Mouse (Mus musculus) brain, adult 2 months (tissue): Measurements from ENCODE around the gene Sephs2.
A peak's percentile ranks its signal among the peaks of the same experiment; 100 is the strongest.

Source experiments
- DNase-seq: peaks from one replicate; pipeline ENCODE4 v3.0.0; 2011; ENCODE audit warnings: low read depth, low spot score

Gene Sephs2

GRCm38 (mm10) chr7:127273925-127274789 lies at the start of gene Sephs2:
Gene Sephs2 (minus strand): TSS chr7:127274055.
- peak; percentile 99 for DNase-seq

- peak; percentile 9 for DNase-seq
Measured at GRCm38 (mm10) chr7:127322085-127322484, 48.2 kb upstream of the Sephs2 start.

DNA sequence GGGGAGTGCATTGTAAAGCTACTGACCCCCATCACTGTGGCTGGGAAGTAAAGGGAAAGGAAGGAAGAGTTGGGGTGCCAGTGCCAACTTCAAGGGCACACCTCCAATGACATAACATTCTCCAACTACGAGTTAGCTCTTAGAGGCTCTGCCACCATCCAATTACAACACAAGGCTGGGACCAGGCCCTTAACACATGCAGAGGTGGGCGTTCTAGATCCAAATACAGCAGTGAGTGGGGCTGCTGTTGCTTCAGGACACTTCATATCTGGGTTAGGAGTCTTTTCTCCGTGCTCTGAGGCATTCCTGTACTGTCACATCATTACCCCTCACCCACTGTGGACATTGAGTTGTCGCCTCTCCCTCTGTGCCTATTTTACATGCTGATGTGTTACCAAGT lies 47.3 kb upstream of the Sephs2 start:
- DNase-seq: peak; percentile 12

DNA sequence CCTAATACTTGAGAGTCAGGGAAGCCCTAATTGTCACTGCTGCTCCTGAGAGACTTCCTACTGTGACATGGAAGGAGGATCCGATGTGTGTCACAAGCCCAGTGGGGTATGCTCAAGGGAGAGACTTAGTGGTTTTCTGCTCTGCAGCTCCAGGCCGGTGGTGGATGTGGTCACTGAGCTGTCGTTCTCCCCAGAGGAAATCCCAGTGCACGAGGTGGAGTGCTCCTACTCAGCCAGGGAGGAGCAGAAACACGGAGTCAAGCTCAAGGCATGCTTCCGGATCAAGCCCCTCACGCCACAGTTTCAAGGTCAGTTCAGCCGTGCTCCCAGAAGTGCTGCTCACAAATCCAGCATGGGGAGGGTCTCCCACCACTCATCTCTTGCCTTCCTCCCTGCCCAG lies 40.1 kb upstream of the Sephs2 start:
- DNase-seq: no peak

DNA sequence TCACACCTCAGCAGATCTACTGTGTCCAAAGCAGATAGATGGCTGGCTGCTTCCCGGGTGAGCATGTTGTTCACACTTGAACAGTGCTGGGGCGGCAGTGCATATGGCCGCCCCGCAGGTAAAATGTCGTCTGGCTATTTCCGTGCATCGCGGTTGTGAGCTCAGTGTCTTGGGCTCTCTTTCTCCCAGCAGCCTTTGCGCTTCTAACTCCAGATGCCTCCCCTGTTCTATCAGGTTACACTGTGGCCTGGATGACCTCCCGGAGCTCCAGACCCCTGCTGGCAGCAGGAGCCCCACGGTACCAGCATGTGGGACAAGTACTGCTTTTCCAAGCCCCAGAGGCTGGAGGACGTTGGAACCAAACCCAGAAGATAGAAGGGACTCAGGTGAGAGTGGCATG lies 36.1 kb upstream of the Sephs2 start:
- peak; percentile 12 for DNase-seq

- peak; percentile 76 for DNase-seq
Measured at GRCm38 (mm10) chr7:127308887-127309286, 35.0 kb upstream of the Sephs2 start.

GRCm38 (mm10) chr7:127308431-127308830 lies 34.6 kb upstream of the Sephs2 start:
- DNase-seq: no peak

DNA sequence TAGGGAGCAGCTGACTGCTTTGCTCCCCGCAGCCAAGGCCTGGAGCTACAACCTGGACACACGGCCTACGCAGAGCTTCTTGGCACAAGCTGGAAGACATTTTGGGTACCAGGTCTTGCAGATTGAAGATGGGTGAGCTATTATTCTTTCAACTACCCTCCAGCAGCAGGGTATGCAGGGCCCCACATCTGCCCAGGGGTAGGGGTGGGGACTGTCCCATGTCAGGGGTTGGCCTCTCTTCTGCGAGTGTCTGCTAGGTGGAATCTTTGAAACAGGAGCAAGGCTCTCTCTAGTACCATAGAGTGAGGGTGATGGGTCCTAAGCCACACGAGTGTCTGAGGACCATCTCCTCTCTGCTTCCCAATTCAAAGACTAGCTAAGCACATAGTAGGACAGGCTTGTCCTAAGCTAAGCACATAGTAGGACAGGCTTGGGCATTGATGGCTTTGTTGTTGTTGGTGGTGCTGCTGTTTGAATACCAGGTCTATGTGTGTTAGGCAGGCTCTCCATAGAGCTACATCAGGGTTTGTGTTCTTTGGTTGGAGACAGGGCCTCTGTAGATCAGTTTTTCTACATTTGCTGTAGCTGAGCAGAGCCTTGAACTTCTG lies 23.8 kb upstream of the Sephs2 start:
- DNase-seq: no peak

DNA sequence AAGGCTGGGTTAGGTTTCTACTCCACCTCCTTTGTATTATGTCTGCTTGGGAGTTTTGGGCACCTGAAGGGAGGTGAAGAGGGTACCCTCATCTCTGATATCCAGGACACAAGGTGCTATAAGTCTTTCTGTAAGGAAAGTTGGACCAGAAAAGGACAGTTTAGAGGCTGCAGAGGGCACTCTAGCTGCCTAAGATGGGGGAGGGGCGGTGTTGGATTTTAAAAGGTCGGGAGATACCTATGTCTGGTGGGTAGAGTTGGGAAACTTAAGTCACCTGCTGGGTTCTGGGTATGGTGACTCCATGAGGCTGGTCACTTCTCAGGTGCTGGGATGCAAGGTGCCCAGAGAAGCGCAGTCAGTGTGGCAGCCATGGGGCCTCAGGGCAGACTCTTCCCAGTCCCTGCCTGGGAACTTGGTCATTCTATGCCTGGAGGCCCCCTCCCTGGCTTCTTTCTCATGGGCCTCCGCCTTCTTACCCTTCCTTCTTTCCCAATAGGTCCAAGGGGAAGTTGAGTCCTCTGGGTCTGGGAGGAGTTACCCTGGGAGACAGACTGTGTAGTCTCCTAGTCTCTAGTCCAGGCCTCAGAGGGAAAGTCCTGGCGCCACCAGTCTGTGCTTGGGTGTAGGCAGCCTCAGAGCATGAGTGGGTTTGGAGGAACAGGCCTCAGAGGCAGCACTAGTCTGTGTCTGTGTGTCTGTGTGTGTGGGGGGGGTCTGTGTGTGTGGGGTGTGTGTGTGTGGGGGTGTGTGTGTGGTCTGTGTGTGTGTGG lies 23.1 kb upstream of the Sephs2 start:
- DNase-seq: no peak

DNA sequence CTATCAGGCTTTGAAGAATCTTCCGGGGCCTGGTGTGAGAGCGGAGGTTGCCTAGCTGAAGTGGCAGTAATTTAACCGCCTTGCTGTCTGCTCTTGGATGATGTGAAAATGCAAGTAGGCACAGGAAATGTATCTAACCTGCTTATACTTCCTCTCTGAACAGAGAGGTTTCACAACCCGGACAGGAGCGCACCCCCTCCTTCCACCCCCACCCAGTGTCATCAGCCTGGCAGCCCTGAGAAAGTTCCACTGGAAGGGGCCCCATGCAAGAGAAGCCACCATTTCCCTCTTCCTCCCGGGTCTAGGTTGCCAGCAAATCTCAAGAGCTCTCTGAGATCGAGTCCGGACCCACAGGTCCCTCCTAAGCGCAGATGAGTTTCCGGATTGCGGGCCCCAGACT lies 22.2 kb upstream of the Sephs2 start, which contains the start of gene Itgal:
Gene Itgal (plus strand): TSS at position 163 of the 400 bp plus-strand sequence.
- DNase-seq: no peak

DNA sequence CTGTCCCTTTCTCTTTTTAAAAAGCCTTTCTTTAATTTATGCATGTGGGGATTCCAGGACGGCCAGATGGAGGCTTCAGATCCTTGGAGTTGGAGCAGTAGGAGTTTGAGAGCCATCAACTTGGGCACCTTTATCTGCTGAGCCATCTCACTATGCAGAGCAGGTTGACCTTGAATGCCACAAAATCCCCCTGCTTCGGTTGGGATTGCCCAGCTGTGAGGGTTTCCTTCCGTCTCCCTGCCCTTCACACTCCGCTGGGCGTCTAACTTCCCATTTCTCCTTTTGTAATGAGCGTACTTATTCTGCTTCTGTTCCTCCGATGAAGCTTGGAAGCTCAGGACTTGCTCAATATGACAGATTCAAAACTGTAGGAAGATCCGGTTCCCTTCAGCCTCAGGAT lies 16.3 kb upstream of the Sephs2 start:
- no peak for DNase-seq

- DNase-seq: no peak
Measured at GRCm38 (mm10) chr7:127289306-127289705, 15.5 kb upstream of the Sephs2 start.

DNA sequence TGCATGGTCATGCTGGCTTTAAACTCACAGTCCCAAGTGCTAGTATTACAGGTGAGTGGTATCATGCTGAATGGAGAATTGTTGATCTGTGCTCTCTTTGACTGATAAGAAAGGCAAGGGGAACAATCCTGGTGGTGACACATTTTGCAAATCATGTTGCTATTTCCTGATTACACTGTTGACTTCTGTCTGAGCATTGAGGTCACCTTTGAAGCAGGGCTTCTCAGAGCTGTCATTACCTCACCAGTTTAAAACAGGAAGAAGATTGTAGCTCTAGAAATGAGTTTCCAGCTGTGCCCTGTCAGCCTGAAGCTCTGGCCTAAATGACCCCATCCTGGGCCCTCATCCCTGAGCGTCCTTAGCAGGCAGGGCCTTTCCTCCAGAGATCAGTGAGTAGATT lies 14.1 kb upstream of the Sephs2 start:
- no peak for DNase-seq

GRCm38 (mm10) chr7:127285154-127285553 lies 11.3 kb upstream of the Sephs2 start:
- DNase-seq: no peak

GRCm38 (mm10) chr7:127282190-127282589 lies 8.3 kb upstream of the Sephs2 start:
- no peak for DNase-seq

- no peak for DNase-seq
Measured at GRCm38 (mm10) chr7:127281114-127281513, 7.3 kb upstream of the Sephs2 start.

- DNase-seq: no peak
Measured at GRCm38 (mm10) chr7:127280092-127280491, 6.2 kb upstream of the Sephs2 start.

DNA sequence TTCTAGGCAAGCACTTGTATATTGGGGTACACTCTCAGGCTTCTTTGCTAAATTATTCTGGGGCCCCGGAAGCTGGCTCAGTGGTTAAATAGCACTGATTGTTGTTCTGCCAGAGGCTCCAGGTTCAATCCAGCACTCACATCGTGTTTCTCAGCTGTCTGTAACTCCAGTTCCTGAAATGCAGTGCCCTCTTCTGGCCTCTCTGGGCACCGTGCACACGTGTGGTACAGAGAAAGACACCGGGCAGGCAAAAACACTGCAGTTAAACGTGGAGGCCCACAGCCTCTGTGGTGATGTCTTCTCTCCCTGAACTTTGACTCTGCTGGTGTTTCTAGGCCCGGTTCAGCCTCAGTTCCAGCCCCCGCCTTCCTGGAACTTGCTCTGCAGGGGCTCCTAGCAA lies 4.5 kb upstream of the Sephs2 start:
- peak; percentile 53 for DNase-seq

DNA sequence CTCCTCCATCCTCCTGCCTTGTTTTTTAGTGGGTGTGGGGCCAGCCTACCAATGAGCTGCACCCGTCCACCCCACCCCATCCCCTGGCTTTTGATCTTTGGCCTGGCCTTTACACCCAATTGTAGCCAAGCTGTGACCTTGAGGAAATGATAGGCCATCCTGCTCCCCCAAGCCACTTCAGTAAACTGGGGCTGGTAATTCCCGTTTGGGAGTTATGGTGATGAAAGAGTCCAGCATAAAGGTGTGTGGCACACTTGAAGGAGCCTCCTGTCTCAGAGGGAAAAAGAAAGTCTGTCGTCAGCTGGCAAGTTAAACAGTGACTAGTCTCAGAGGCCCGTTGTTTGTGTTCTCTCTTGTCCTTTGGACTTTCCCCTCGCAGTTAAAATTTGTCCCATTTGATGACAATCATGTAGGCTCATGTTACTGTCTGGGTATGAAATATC lies 2.7 kb upstream of the Sephs2 start:
- DNase-seq: no peak

- peak; percentile 27 for DNase-seq
Measured at GRCm38 (mm10) chr7:127273118-127273923, 534 bp downstream of the Sephs2 start.

- DNase-seq: no peak
Measured at GRCm38 (mm10) chr7:127272566-127272965, 1.3 kb downstream of the Sephs2 start.
